Mouse (Mus musculus) embryonic facial prominence, embryonic 13.5 days (tissue): ENCODE measurements around the gene Tsku. TPM values are rescaled to one million over a fixed set of nuclear protein-coding genes. Genes with fewer than 3 reads are reported as not detected.

Experiments used
- ATAC-seq: fragments of 200-750 bp; cut with Nextera tagmentation; 2 replicates; pipeline ENCODE4 v1.8.0; 2017; ENCODE audit warnings: low read depth; ENCODE audit not compliant: insufficient number of reproducible peaks, insufficient read depth, low FRiP score, low TSS enrichment
- H3K27ac ChIP-seq: fragments of 300-500 bp; sonication (generic); 2 replicates; pipeline ENCODE4 v1.5.1; 2015; ENCODE audit warnings: moderate library complexity, mild to moderate bottlenecking, inconsistent platforms
- H3K27me3 ChIP-seq: fragments of 300-500 bp; sonication (generic); 2 replicates; pipeline ENCODE4 v1.6.1; 2015; ENCODE audit warnings: mild to moderate bottlenecking, inconsistent platforms
- H3K36me3 ChIP-seq: fragments of 300-500 bp; sonication (generic); 2 replicates; pipeline ENCODE4 v1.6.1; 2015; ENCODE audit warnings: mild to moderate bottlenecking, inconsistent platforms
- H3K4me1 ChIP-seq: fragments of 300-500 bp; sonication (generic); 2 replicates; pipeline ENCODE4 v1.6.1; 2015; ENCODE audit warnings: inconsistent platforms
- H3K4me2 ChIP-seq: fragments of 300-500 bp; sonication (generic); 2 replicates; pipeline ENCODE4 v1.6.1; 2015; ENCODE audit warnings: moderate library complexity, mild to moderate bottlenecking, inconsistent platforms
- H3K4me3 ChIP-seq: fragments of 300-500 bp; sonication (generic); 2 replicates; pipeline ENCODE4 v1.5.1; 2015; ENCODE audit warnings: mild to moderate bottlenecking, inconsistent platforms
- H3K9ac ChIP-seq: fragments of 300-500 bp; sonication (generic); 2 replicates; pipeline ENCODE4 v1.6.1; 2015; ENCODE audit warnings: mild to moderate bottlenecking, inconsistent platforms
- H3K9me3 ChIP-seq: fragments of 300-500 bp; sonication (generic); 2 replicates; pipeline ENCODE4 v1.6.1; 2016; ENCODE audit warnings: inconsistent platforms
- whole genome bisulfite sequencing: fragments of 180-500 bp; shearing (Covaris S2); methylation state at CpG from one replicate; pipeline ENCODE4 v1.1.7; 2015; ENCODE audit warnings: mixed read lengths; 5-methylcytosine and 5-hydroxymethylcytosine counted together
- polyA plus RNA-seq: library from polyadenylated mRNA; unstranded; fragments of >200 nt; fragmentation: Nextera tagmentation; extraction: Ambion mirVana; gene quantifications from 2 replicates; pipeline ENCODE4 v1.2.1, GENCODE M21; 2015

Gene Tsku
- polyA plus RNA-seq, 1 experiment from 2014 or later, result 19.2 TPM

GRCm38 (mm10) chr7:98342249-98342648 lies 18.9 kb downstream of the Tsku start:
- Histone ChIP-seq H3K4me3 (no peak overlapping the region), H3K4me1 (no peaks in the 10 kb centered on the region), H3K27ac (no peak overlapping the region), H3K27me3 (peaks cover 8% of the 10 kb centered on the region; the same call in 1 of the 2 replicates), H3K36me3 (no peaks in the 10 kb centered on the region), H3K4me2 (no peak overlapping the region), H3K9ac (no peak overlapping the region), H3K9me3 (no peaks in the 10 kb centered on the region)
- no peak for ATAC-seq
- 52% methylated on average over 3 of the region's 3 CpGs for WGBS

- H3K27ac ChIP-seq, result no peak overlapping the region
- H3K4me1 ChIP-seq, result no peaks in the 10 kb centered on the region
- no peaks in the 10 kb centered on the region for H3K9me3 ChIP-seq
- H3K27me3 ChIP-seq, result peaks cover 8% of the 10 kb centered on the region; the same call in 1 of the 2 replicates
- H3K4me3 ChIP-seq, result peak overlapping the region; percentile 45
- WGBS, result under 1% methylated on average over 13 of the region's 13 CpGs
- ATAC-seq, result no peak
- peak overlapping the region; percentile 69 for H3K9ac ChIP-seq
- peak overlapping the region; percentile 70 for H3K4me2 ChIP-seq
- no peaks in the 10 kb centered on the region for H3K36me3 ChIP-seq
These were observed 19.7 kb downstream of the Tsku start for GRCm38 (mm10) chr7:98341475-98341874.

GRCm38 (mm10) chr7:98340343-98340742 lies 20.8 kb downstream of the Tsku start:
- H3K9ac ChIP-seq, result no peak overlapping the region
- no peak for ATAC-seq
- no peak overlapping the region for H3K27ac ChIP-seq
- no peaks in the 10 kb centered on the region for H3K36me3 ChIP-seq
- WGBS, result 78% methylated on average over 5 of the region's 5 CpGs
- peaks cover 8% of the 10 kb centered on the region; the same call in 1 of the 2 replicates for H3K27me3 ChIP-seq
- H3K4me1 ChIP-seq, result no peaks in the 10 kb centered on the region
- no peak overlapping the region for H3K4me3 ChIP-seq
- no peaks in the 10 kb centered on the region for H3K9me3 ChIP-seq
- H3K4me2 ChIP-seq, result no peak overlapping the region

- no peaks in the 10 kb centered on the region for H3K9me3 ChIP-seq
- H3K4me3 ChIP-seq, result no peak overlapping the region
- H3K36me3 ChIP-seq, result no peaks in the 10 kb centered on the region
- 82% methylated on average over 3 of the region's 3 CpGs for whole genome bisulfite sequencing
- no peak overlapping the region for H3K27ac ChIP-seq
- H3K9ac ChIP-seq, result no peak overlapping the region
- H3K4me1 ChIP-seq, result peaks cover 10% of the 10 kb centered on the region
- no peak overlapping the region for H3K4me2 ChIP-seq
- no peak for ATAC-seq
- no peaks in the 10 kb centered on the region for H3K27me3 ChIP-seq
These were observed 27.1 kb downstream of the Tsku start for GRCm38 (mm10) chr7:98333987-98334386.

GRCm38 (mm10) chr7:98333507-98333906 lies 27.6 kb downstream of the Tsku start:
- H3K27me3 ChIP-seq, result no peaks in the 10 kb centered on the region
- no peaks in the 10 kb centered on the region for H3K9me3 ChIP-seq
- H3K4me3 ChIP-seq, result no peak overlapping the region
- H3K36me3 ChIP-seq, result no peaks in the 10 kb centered on the region
- no peak overlapping the region for H3K9ac ChIP-seq
- ATAC-seq, result no peak
- 90% methylated on average over 5 of the region's 5 CpGs for WGBS
- peaks cover 10% of the 10 kb centered on the region for H3K4me1 ChIP-seq
- no peak overlapping the region for H3K27ac ChIP-seq
- H3K4me2 ChIP-seq, result no peak overlapping the region

- no peak overlapping the region for H3K4me3 ChIP-seq
- no peaks in the 10 kb centered on the region for H3K9me3 ChIP-seq
- no peak for ATAC-seq
- no peak overlapping the region for H3K27ac ChIP-seq
- H3K36me3 ChIP-seq, result no peaks in the 10 kb centered on the region
- peaks cover 10% of the 10 kb centered on the region for H3K4me1 ChIP-seq
- 59% methylated on average over 5 of the region's 5 CpGs for WGBS
- H3K27me3 ChIP-seq, result no peaks in the 10 kb centered on the region
- no peak overlapping the region for H3K9ac ChIP-seq
- no peak overlapping the region for H3K4me2 ChIP-seq
These were observed 28.3 kb downstream of the Tsku start for GRCm38 (mm10) chr7:98332678-98333397.

GRCm38 (mm10) chr7:98331932-98332331 lies 29.2 kb downstream of the Tsku start:
- no peak overlapping the region for H3K4me3 ChIP-seq
- H3K4me1 ChIP-seq, result peaks cover 10% of the 10 kb centered on the region
- WGBS, result 27% methylated on average over 3 of the region's 3 CpGs
- no peak overlapping the region for H3K9ac ChIP-seq
- no peak for ATAC-seq
- no peaks in the 10 kb centered on the region for H3K27me3 ChIP-seq
- H3K4me2 ChIP-seq, result no peak overlapping the region
- H3K36me3 ChIP-seq, result no peaks in the 10 kb centered on the region
- H3K27ac ChIP-seq, result no peak overlapping the region
- no peaks in the 10 kb centered on the region for H3K9me3 ChIP-seq

- ATAC-seq, result no peak
- H3K4me1 ChIP-seq, result peaks cover 10% of the 10 kb centered on the region
- no peak overlapping the region for H3K9ac ChIP-seq
- H3K9me3 ChIP-seq, result no peaks in the 10 kb centered on the region
- no peaks in the 10 kb centered on the region for H3K27me3 ChIP-seq
- no peaks in the 10 kb centered on the region for H3K36me3 ChIP-seq
- H3K4me3 ChIP-seq, result no peak overlapping the region
- H3K4me2 ChIP-seq, result no peak overlapping the region
- no peak overlapping the region for H3K27ac ChIP-seq
- WGBS, result 65% methylated on average over 2 of the region's 2 CpGs
These were observed 30.6 kb downstream of the Tsku start for GRCm38 (mm10) chr7:98330375-98331002.

GRCm38 (mm10) chr7:98329651-98330374 lies 31.3 kb downstream of the Tsku start:
- Histone ChIP-seq H3K4me2 (no peak overlapping the region), H3K36me3 (no peaks in the 10 kb centered on the region), H3K9me3 (no peaks in the 10 kb centered on the region), H3K27me3 (no peaks in the 10 kb centered on the region), H3K27ac (no peak overlapping the region), H3K9ac (no peak overlapping the region), H3K4me3 (no peak overlapping the region), H3K4me1 (peaks cover 10% of the 10 kb centered on the region)
- ATAC-seq, result no peak
- 74% methylated on average over 7 of the region's 7 CpGs for WGBS

- 57% methylated on average over 2 of the region's 2 CpGs for WGBS
- Histone ChIP-seq H3K9me3 (no peaks in the 10 kb centered on the region), H3K4me2 (no peak overlapping the region), H3K4me3 (no peak overlapping the region), H3K9ac (no peak overlapping the region), H3K27ac (no peak overlapping the region), H3K36me3 (no peaks in the 10 kb centered on the region), H3K4me1 (peaks cover 13% of the 10 kb centered on the region), H3K27me3 (no peaks in the 10 kb centered on the region)
- no peak for ATAC-seq
These were observed 32.8 kb downstream of the Tsku start for GRCm38 (mm10) chr7:98328311-98328710.

- Histone ChIP-seq H3K9me3 (no peaks in the 10 kb centered on the region), H3K4me3 (no peak overlapping the region), H3K36me3 (no peaks in the 10 kb centered on the region), H3K27ac (no peak overlapping the region), H3K27me3 (no peaks in the 10 kb centered on the region), H3K4me1 (peaks cover 7% of the 10 kb centered on the region), H3K9ac (no peak overlapping the region), H3K4me2 (no peak overlapping the region)
- ATAC-seq, result no peak
- 88% methylated on average over 7 of the region's 7 CpGs for WGBS
These were observed 35.1 kb downstream of the Tsku start for GRCm38 (mm10) chr7:98326051-98326450.

GRCm38 (mm10) chr7:98324228-98324627 lies 36.9 kb downstream of the Tsku start:
- ATAC-seq, result no peak
- no peaks in the 10 kb centered on the region for H3K9me3 ChIP-seq
- no peaks in the 10 kb centered on the region for H3K27me3 ChIP-seq
- no peaks in the 10 kb centered on the region for H3K36me3 ChIP-seq
- H3K4me2 ChIP-seq, result no peak overlapping the region
- 67% methylated on average over 1 of the region's 1 CpGs for WGBS
- no peak overlapping the region for H3K9ac ChIP-seq
- no peak overlapping the region for H3K27ac ChIP-seq
- H3K4me1 ChIP-seq, result peaks cover 7% of the 10 kb centered on the region
- no peak overlapping the region for H3K4me3 ChIP-seq
